ENCODE assay signal across 8 mouse cellular contexts in genomic region chr17:27623360-27624326, GRCm38 (mm10). TPM values are rescaled to one million over a fixed set of nuclear protein-coding genes. Genes with fewer than 3 reads are reported as not detected.
DNase-seq lines count a peak whose midpoint lies in the region; ATAC-seq lines count a peak whose summit lies in the region.

Nudt3 (minus strand) TSS chr17:27623495.

- peak within 1 kb of the TSS; percentile 90 for H3K4me3 ChIP-seq in intestine, embryonic 15.5 days (replicated peaks)

- WGBS in intestine, embryonic 15.5 days, result 4% methylated on average over 87 of the region's 91 CpGs

- peak within 1 kb of the TSS; percentile 74 for H3K4me2 ChIP-seq in intestine, embryonic 15.5 days (replicated peaks)

- peaks cover 16% of the 10 kb centered on the region for H3K4me1 ChIP-seq in intestine, embryonic 15.5 days (replicated peaks)

- ATAC-seq in intestine, embryonic 15.5 days, result peak; percentile 94

- intact Hi-C loops in left cerebral cortex, postnatal 25 days (cut with DNase I), result loop anchor here (1.0 kb wide), 1 partner anchor 58 kb away; the partner anchor contains the start of gene AI413582

- H3K27me3 ChIP-seq in intestine, embryonic 15.5 days (replicated peaks), result no peaks in the 10 kb centered on the region

- peak within 1 kb of the TSS; percentile 99 for H3K9ac ChIP-seq in intestine, embryonic 15.5 days

- peak within 1 kb of the TSS; percentile 93 for H3K27ac ChIP-seq in intestine, embryonic 15.5 days

- no peaks in the 10 kb centered on the region for H3K9me3 ChIP-seq in intestine, embryonic 15.5 days

- peak; percentile 92 for DNase-seq in adrenal gland, postnatal 10 days
- DNase-seq in embryo, embryonic 9.5 days (ENCODE audit: extremely low spot score), result peak; percentile 90
- DNase-seq in gastrocnemius, postnatal 4 days (ENCODE audit: low spot score in 2 of 2), result peak; percentile 83 to 90
- DNase-seq in left cerebral cortex, postnatal 25 days (ENCODE audit: low spot score in 2 of 2), result peak; percentile 90 to 91
- peak; percentile 97 for DNase-seq in mesoderm, embryonic 11.5 days (ENCODE audit: low read depth, low spot score)
- peak; percentile 91 for DNase-seq in right cerebral cortex, postnatal 25 days
- DNase-seq in urinary bladder, postnatal 36 days (ENCODE audit: low spot score in 2 of 2), result peak; percentile 83 to 86

- no peaks in the 10 kb centered on the region for H3K36me3 ChIP-seq in intestine, embryonic 15.5 days

RNA-seq across cellular contexts. Expression of gene Nudt3, which starts in this region (rescaled TPM):
- 100 to 1,000 TPM; 166 to 171 TPM for total RNA-seq in adrenal gland, postnatal 10 days (2021)
- 100 to 1,000 TPM; 316 to 327 TPM for total RNA-seq in gastrocnemius, postnatal 4 days (2021)
- polyA plus RNA-seq in intestine, embryonic 15.5 days (2015; fragmentation: Nextera tagmentation; extraction: Ambion mirVana), result 71.2 and 71.7 TPM in 2 replicates
- total RNA-seq in left cerebral cortex, postnatal 25 days (2021), result 100 to 1,000 TPM; 573 to 611 TPM

Comparison
In these comparisons a context has a peak if more than half of its experiments do, and no peak if none do; other contexts are left out.
1. Peak in every context shown above with its lines: DNase-seq, ATAC-seq, H3K4me3 ChIP-seq and H3K27ac ChIP-seq.